Mouse (Mus musculus): ENCODE data around the gene Olfml3.

DNA sequence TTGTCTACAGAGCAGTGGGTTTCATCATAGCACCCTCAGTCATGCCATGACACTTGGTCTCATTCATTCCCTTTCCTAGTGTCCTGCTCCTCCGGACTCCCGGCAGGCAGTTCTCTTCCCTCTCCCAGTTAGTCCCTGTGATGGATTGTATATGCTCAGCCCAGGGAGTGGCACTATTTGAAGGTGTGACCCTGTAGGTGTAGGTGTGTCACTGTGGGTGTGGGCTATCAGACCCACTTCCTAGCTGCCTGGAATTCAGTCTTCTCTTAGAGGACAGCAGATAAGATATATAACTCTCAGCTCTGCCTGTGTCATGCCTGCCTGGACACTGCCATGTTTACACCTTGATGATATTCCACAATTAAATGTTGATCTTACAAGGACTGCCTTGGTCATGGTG, 19.1 kb upstream of the Olfml3 start:
- TF ChIP-seq GATA1 (IDR thresholded peaks at IDR 0.05; ENCODE audit: borderline replicate concordance, low read length) (no peak), FLI1 (IDR thresholded peaks at IDR 0.05; ENCODE audit: low read length) (no peak)
